Mouse (Mus musculus) mouse embryonic stem cell (cell line): ENCODE results near the gene Eppin.

Experiments used
- in situ Hi-C, 2 experiments: fragments of 300-500 bp; cut with MboI; formaldehyde crosslinking; loops; 1 replicate in 1 of 2; 3 replicates in 1 of 2; pipeline ENCODE4 v1.14.3; 2019 to 2020; ENCODE audit warnings: low sequenced_read_pairs in 2 of 2, low pct_unique_long_range_greater_than_20kb in 1 of 2, mixed read lengths in 1 of 2; ENCODE audit not compliant: unreplicated experiment in 1 of 2

Eppin gene

DNA sequence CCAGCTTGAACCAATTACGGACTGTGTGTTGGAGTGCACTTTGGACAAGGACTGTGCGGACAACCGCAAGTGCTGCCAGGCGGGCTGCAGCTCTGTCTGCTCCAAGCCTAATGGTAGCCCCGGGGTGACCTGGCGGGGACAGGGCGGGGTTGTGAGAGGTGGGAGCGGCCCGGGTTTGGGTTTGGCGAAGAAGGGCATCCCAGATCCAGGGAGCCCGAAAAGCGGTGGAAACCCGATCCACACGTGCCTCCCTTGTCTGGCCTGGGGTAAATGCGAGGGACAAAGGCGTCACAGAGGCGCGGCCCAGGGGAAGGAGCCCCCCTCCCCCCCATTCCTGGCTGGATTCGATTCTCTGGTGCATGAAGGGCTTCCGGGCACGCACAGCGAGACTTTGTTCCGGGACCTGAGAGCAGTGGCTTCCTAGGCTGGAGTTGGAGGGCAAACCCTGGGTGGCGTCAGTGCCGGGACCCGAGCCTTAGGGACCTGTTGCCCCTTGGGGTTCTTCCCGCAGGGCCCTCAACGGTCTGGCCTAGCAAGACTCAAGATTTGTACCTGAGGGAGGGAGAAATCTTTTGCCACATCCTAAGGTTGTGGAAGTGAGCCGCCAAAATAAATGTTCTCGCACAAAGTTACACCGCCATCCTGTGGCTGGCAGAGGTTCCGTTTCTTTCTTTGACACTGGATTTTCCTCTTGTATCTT is 29.9 kb downstream of the Eppin start:
- in situ Hi-C loops: no loop called here

DNA sequence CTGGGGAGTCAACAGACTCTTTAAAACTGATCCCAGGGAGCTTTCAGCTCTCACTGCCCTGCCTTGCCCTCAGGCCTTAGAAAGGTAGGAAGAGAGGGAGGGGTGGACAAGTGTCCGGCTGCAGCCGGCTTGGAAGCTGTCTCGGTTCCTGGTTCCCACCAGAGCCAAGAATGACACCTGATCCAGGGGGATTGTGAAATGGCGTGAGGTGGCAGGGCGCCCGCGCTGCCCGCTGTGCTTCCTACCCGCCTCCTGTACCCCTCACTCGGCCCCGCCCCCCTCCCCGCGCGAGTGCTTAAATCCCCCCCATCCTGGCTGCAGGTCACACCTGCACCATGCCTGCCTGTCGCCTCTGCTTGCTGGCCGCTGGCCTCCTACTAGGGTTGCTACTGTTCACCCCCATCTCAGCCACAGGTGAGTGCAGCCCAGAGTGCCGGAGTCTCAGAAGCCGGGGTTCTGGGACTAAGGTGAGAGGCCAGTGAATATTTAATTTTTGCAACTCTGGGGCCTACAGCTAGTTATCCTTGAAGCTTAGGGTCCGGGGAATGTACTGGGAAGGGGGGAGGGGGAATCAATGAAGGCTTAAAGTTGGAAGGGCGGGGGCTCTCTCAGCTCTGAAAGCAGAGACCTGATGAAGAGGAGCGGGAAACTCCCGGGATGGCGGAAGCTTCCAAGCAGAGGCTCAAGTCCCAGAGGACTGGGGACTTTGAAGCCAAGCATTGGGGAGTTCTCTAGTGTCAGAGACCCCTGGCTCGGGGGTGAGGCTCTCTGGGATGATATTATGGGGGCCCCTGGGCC is 30.8 kb downstream of the Eppin start, which contains the start of gene Wfdc2:
Wfdc2 (plus strand) TSS at position 23 of the 798 bp plus-strand sequence.
- in situ Hi-C loops: no loop called here

DNA sequence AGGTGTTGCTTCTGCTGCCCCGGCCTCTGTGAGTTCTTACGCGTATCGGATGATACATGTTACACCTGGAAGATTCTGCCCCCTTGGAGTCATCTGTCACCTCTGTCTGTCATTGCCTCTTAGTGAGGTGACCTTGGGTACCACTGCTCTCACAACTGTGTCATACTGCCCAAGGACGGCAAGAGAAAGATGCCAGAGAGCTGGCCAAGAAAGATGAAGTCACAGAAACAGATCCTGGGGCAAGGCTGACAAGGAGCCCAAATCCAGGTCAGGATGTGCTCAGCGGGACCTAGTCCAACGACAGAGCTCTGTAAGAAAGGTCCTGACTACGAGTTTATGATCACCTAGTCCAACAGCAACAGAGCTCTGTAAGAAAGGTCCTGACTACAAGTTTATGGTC is 33.3 kb downstream of the Eppin start:
- in situ Hi-C loops: no loop called here

- in situ Hi-C loops: no loop called here
These were observed 34.3 kb downstream of the Eppin start for GRCm38 (mm10) chr2:164558991-164559645.

DNA sequence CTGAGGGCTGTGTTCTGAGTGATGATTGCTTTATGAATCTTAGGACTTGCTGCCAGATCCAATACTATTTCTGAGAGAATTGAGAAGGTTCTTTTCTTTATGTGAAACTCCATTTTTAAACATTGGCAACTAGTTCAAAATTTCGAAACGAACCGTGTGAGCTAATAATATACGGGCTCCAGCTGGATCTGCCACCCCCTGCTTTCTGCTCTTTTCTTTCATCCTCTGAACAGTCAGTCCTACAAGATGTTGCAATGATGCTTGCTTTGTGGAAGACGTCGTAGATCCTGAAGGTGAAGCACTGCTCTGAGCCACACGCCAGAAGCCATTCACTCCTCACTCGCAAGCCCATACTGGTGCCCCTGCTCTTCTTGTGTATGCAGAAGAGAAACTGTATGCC is 35.0 kb downstream of the Eppin start:
- in situ Hi-C loops: no loop called here

- in situ Hi-C loops: no loop called here
These were observed 41.9 kb downstream of the Eppin start for GRCm38 (mm10) chr2:164551502-164551901.

GRCm38 (mm10) chr2:164550895-164551269 is 42.5 kb downstream of the Eppin start:
- in situ Hi-C loops: no loop called here

GRCm38 (mm10) chr2:164549963-164550894 is 43.2 kb downstream of the Eppin start:
- in situ Hi-C loops: no loop called here

DNA sequence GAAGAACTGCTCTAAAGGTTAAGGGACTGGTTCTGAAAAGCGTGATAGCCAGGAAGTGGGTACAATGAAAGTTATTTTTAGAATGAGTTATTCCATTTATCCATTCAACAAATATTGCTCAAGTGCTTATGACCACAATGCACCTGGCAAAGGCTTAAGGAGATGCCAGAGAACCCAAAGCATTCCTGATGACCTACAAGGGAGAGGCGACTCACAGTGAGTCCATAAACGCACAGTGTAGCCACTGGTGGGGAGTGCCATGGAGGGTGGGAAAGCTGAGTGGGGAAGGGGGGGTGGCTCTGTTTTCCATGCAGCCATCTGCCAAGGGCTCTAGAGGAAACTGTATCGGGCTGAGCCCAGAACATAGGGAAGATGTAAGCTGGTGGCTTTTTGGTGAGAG is 44.1 kb downstream of the Eppin start:
- in situ Hi-C loops: no loop called here

DNA sequence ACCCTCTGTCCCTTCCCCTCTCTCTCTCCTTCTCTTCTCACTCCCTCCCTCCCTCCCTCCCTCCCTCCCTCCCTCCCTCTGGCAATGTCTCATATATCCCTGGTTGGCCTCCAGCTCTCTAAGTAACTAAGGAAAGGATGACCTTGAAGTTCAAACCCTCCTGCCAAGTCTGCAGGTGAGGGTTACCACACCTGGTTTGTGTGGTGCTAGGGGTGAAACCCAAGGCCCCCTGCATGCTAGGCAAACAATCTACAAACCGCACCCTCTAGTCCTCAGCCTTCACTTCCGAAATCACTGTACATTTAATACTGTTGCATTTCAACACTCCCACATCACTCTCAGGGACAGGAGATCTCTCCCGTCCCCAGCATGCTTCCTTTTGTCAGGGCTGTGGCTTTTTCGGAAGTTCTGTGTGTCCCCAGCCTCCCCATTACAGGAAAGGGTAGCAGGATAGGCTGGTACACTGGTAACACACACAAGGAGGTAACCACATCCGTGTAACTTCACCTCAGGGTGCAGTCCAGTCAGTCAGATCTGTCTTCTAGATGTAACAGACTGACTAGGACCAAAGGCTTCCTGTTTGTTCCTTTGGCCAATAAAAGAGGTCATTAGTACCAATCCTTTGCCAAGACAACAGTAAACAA is 48.8 kb downstream of the Eppin start:
- in situ Hi-C loops: no loop called here

DNA sequence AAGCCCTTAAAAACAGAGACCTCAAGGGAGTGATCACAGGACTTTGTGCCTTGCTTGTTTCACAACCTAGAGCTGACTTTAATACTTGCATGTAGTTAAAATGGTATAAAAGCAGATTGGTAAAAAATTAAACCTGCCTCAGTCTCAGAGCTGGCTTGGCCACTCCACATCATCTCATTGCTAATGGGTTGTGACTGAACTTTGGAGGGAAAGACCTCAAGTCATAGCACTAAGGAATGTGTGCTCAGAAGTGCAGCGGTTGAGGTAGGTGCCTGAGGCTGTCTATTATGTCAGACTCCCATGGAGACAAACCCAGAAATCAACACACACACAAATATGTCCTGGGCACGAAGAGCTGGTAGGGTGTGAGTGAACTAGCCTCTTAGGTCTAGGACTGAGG is 49.6 kb downstream of the Eppin start:
- in situ Hi-C loops: no loop called here

DNA sequence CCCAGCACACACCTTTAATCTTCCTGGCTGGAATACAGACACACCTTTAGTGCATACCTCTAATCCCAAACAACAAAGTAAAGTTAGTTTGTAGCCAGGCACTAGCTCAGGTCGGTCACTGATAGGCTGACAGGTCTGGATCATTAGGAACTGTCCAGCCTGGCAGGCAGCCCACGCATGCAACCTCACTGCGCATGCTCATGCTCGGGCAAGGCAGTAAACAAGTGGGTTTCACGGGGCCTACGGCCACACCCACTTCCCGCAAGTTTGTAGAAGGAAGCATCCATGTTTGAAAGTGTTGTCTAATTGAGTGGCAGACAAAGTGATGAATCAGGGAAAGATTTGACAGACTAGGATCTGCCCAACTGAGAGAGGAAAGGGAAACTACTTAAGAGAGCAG is 50.8 kb downstream of the Eppin start:
- in situ Hi-C loops: no loop called here

- in situ Hi-C loops: no loop called here
These were observed 51.3 kb downstream of the Eppin start for GRCm38 (mm10) chr2:164542132-164542531.

GRCm38 (mm10) chr2:164540652-164541427 is 52.6 kb downstream of the Eppin start:
- in situ Hi-C loops: no loop called here
